Mouse (Mus musculus) erythroblast, adult 5-6 weeks (primary cell): ENCODE measurements around the gene Golph3l. TPM values are rescaled to one million over a fixed set of nuclear protein-coding genes. Genes with fewer than 3 reads are reported as not detected.
"Not testable (repeated sequence)": the region's sequence is repeated elsewhere in the genome, so short reads cannot be mapped to it uniquely, and the experiment has no call there.

Source experiments
- ATAC-seq: replicated peaks from 2 replicates; pipeline ENCODE4 v1.8.0; 2016; ENCODE audit warnings: moderate number of reproducible peaks, mild to moderate bottlenecking, moderate TSS enrichment, inconsistent platforms; ENCODE audit not compliant: poor library complexity, low FRiP score, severe bottlenecking
- total RNA-seq, 2 experiments: library from RNA; stranded (forward) in 1 of 2; stranded (reverse) in 1 of 2; fragments of 150-400 nt in 1 of 2; fragments of 200-764, 138-1000 nt in 1 of 2; gene quantifications; 2 replicates each; pipeline versions ENCODE4 v1.2.3 to v1.2.4; 2015 to 2017; ENCODE audit warnings: low replicate concordance in 2 of 2

The Golph3l gene
- total RNA-seq (2015; ENCODE audit: low replicate concordance) (73.8 and 84.0 TPM in 2 replicates), total RNA-seq (2017; ENCODE audit: low replicate concordance) (115 and 116 TPM in 2 replicates)

GRCm38 (mm10) chr3:95588604-95589086 is at the start of gene Golph3l:
Golph3l (plus strand) TSS chr3:95588934.
- ATAC-seq: peak; percentile 99

DNA sequence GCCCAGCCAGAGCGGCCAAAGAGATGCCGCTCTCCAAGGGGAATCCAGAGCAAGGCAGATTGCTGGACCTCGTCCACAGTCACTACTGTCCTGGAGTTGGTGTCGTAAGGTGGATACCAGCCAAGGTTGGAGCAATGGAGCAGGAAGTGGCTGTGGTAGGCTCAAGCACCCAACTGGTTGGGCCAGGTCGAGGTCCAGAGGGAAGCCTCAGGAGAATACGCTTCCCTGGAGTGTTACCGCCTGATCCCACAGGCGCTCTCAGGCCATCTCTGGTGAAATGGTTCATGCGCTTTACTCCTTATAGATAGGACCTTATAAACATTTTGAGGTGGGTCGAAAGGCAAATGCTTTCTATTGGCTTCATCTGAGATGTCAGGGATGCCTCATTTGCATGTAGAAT is 49.8 kb upstream of the Golph3l start:
- no peak for ATAC-seq

- no peak for ATAC-seq
These were observed 48.9 kb upstream of the Golph3l start for GRCm38 (mm10) chr3:95539837-95540236.

- not testable (repeated sequence) for ATAC-seq
These were observed 47.5 kb upstream of the Golph3l start for GRCm38 (mm10) chr3:95541186-95541585.

DNA sequence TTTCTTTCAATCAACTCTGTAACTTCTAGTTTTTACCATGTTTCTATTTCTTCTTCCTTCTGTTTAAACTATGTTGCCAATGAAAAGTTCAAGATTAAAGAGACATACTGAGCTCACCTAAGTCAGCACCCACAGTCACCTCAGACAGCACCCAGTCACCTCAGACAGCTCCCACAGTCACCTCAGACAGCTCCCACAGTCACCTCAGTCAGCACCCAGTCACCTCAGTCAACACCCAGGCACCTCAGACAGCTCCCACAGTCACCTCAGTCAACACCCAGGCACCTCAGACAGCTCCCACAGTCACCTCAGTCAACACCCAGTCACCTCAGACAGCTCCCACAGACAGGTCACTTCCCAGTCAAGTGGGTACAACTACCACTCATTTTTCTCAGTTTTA is 46.6 kb upstream of the Golph3l start:
- ATAC-seq: peak; percentile 41; the same call in 1 of the 2 replicates

GRCm38 (mm10) chr3:95542981-95543380 is 45.8 kb upstream of the Golph3l start:
- ATAC-seq: no peak

- no peak for ATAC-seq
These were observed 38.6 kb upstream of the Golph3l start for GRCm38 (mm10) chr3:95550176-95550575.

DNA sequence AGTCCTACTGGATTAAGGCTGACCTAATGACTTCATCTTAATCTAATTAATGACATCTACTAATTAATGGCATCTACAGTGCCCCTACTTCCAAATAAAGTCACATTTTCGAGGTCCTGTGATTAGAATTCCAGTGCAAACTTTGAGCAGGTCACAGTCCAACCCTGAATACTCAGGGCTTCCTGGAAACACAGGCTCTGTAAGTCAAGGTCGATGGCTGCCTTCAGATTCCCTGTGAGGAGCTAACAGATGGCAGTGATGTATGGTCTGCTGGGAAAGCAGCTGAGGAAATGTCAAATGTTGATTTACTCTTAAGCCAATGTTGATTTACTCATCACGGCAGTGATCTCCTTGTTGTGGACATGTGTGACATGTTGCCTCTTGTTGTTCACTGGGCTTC is 34.7 kb upstream of the Golph3l start:
- no peak for ATAC-seq

DNA sequence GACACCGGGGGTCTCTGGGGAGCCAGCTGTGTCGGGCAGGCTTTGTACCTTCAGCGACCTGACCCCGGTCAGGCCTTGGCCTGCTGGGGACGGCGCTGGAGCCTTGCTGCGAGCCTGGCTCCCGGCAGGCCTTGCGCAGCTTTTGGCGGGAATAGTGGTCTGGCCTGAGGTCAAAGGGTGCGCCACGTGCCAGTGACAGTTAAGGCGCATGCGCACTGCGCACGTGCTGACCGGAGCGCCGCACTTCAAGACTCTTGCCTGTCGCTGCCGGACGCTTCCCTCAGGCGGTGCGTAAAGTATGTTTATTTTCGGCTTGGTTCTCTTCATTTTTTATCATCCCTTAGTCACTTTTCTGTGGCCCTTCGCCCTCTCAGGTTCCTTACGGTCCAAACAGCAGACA is 29.3 kb upstream of the Golph3l start, which contains the start of gene Hormad1:
Gene Hormad1, plus strand, starts transcription at position 241 of the 400 bp plus-strand sequence.
- 0 out of 2 replicates have a peak, but pooled peaks have one; percentile 32 for ATAC-seq

DNA sequence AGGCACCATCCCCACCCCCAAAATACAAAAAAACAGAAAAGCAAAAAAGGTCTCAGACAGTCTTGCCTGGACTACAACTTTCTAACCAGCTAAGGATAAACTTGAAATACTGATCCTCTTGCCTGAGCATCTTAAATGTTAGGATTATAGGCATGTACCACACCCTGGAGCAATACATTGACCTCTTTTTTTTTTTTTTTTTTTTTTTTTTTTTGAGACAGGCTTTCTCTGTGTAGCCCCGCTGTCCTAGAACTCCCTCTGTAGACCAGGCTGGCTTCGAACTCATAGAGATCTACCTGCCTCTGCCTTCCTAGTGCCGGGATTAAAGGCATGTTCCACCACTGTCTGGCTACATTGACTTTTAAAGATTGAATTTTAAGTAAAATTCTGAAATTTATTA is 28.0 kb upstream of the Golph3l start:
- no peak for ATAC-seq

DNA sequence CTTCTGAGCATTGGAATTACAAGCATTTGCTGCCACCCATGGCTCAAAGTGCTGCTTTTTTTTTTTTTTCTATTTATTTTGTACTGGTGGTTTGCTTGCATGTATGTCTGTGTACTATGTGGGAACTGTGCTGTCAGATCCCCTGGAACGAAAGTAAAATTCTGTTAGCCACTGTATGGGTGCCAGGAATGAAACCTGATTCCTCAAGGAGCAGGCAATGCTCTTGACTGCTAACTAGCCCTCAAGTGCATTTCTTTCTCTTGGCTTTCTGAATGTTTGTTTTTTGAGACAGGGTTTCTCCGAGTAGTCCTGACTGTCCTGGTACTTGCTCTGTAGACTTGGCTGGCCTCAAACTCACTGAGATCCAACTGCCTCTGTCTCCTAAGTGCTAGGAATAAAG is 26.9 kb upstream of the Golph3l start:
- ATAC-seq: no peak

GRCm38 (mm10) chr3:95569585-95569984 is 19.1 kb upstream of the Golph3l start:
- no peak for ATAC-seq

GRCm38 (mm10) chr3:95587754-95588603 is 755 bp upstream of the Golph3l start:
- ATAC-seq: no peak

DNA sequence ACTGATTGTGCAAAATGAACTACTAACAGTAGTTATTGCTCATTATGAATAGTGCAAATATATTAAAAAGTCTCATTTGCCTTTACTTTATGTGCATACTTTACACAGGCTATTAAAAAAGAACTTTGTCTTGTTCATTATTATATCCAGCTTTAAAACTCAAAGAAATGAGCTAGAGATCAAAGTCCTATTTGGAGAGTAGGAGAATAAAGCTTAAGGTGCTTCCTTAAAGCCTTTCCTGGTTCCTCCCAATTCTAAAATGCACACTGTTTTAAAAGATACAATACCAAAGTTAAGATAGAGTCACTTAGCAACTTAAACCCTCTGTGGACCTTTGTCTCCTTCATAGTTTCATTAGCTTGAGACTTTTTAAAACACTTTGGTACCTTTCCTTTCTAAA is 10.0 kb downstream of the Golph3l start:
- no peak for ATAC-seq

DNA sequence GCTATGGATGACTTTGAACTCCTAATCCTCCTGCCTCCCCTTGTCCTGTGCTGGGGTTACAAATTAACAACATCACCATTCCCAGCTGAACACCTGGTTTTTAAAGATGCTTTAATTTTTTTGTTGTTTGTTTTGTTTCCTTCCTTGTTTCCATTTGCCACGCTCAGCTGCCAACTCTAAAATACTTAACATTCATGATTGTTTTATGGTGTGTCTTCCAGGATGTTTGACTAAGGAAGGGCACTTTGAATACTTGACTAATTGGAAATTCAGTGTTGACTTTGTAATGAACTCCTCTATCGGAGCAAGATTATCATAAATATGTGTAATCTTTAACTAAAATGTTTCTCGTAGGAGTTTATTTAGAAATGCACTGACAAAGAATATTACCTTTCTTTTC is 12.6 kb downstream of the Golph3l start:
- no peak for ATAC-seq

GRCm38 (mm10) chr3:95606096-95606495 is 17.4 kb downstream of the Golph3l start:
- no peak for ATAC-seq

DNA sequence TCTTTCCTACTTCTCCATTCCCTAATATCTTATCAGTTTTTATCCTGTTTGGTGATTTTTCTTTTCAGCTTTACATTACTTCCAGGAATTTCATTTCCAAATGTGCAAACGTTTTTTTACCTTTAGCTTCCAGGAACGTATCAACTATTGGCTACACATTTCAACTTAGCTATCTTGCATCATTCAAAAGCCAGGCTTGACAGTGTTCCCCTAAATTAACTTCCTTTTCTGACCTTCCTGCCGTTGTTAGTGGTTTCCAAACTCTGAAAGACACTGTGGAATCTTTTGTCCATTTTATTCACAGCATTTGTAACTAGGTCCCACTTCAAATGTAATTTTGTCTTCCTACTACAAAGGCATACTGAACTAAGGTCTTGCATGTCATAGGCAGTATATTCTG is 20.5 kb downstream of the Golph3l start:
- ATAC-seq: no peak

DNA sequence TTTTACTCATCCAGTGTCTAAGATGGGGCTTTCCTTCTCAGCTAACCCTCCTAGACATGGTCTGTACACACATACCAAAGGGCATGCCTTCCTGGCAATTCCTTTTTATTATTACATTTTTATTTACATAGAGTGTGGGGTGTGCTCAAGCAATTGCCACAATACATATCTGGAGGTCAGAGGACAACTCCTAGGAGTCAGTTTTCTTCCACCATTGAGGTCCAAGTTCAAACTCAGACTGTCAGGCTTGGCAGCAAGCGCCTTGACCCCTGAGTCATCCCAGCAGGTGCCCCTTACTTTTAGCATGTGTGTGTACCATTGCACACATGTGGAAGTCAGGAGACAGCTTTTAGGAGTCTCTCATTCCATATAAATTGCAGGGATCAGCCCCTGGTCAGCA is 25.3 kb downstream of the Golph3l start:
- ATAC-seq: no peak

GRCm38 (mm10) chr3:95618511-95618910 is 29.8 kb downstream of the Golph3l start:
- ATAC-seq: no peak

DNA sequence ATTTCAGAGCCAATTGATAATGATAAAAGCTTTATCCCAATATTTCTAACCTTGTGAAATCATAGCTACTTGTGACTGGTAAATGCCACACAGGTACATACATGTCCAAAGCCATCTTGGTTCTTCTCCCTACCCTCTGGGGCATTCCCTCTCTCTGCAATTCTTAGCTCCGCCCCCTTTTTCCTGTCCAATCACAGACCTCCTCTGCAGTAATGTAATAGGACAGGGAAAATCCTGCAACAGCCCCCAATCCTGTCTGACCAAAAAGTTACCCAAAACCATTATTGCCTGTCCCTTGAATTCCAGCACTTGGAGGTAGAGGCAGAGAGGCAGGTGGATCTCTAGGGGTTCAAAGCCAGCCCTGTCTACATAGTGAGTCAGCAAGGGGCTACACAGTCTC is 32.5 kb downstream of the Golph3l start:
- no peak for ATAC-seq

GRCm38 (mm10) chr3:95622421-95622820 is 33.7 kb downstream of the Golph3l start:
- ATAC-seq: not testable (repeated sequence)
